Mouse (Mus musculus): ENCODE data around the gene Gnb1. TPM values are rescaled to one million over a fixed set of nuclear protein-coding genes. Genes with fewer than 3 reads are reported as not detected.
A peak's percentile ranks its signal among the peaks of the same experiment; 100 is the strongest.
"Not testable (repeated sequence)": the region's sequence is repeated elsewhere in the genome, so short reads cannot be mapped to it uniquely, and the experiment has no call there.

Gene Gnb1
- polyA plus RNA-seq, 1 experiment from 2014 or later: 287 TPM

- Histone ChIP-seq H3K4me3 (ENCODE audit: inconsistent target) (no peak overlapping the region), H3K36me3 (ENCODE audit: inconsistent target) (no peaks in the 10 kb centered on the region), H3K79me2 (ENCODE audit: inconsistent target) (no peaks in the 10 kb centered on the region), H3K27ac (no peak overlapping the region)
- 89% methylated on average over 7 of the region's 7 CpGs for WGBS (ENCODE audit: missing documents)
Observed at GRCm38 (mm10) chr4:155471406-155471805, 19.8 kb upstream of the Gnb1 start.

DNA sequence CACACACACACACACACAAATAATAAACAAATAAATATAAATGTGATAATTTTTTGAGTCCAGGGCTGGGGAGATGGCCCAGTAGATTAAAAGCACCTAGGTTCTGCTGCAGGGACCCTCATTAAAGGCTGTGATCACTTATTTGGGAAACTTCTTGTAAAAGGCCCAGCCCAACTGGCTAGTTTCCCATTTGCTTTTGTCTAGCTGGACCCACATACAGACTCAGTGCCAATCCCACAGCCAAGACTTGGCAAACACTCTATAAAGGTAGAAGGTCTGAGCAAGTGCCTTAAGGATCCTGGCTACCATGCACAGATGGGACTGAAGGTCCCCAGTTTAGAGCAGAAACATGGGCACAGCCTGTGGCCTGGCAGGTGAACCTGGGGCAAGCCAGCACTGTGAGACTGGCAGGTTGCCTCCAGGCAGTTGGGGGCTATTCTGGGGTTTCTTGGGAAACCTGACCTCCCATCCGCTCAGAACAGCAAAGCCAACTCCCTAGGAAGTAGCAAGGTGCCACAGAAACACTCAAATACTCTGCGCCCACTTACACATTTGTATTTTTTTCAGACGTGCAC, 18.4 kb upstream of the Gnb1 start:
- Histone ChIP-seq H3K36me3 (ENCODE audit: inconsistent target) (no peaks in the 10 kb centered on the region), H3K27ac (no peak overlapping the region), H3K4me3 (ENCODE audit: inconsistent target) (no peak overlapping the region), H3K79me2 (ENCODE audit: inconsistent target) (no peaks in the 10 kb centered on the region)
- 93% methylated on average over 3 of the region's 3 CpGs for WGBS (ENCODE audit: missing documents)

DNA sequence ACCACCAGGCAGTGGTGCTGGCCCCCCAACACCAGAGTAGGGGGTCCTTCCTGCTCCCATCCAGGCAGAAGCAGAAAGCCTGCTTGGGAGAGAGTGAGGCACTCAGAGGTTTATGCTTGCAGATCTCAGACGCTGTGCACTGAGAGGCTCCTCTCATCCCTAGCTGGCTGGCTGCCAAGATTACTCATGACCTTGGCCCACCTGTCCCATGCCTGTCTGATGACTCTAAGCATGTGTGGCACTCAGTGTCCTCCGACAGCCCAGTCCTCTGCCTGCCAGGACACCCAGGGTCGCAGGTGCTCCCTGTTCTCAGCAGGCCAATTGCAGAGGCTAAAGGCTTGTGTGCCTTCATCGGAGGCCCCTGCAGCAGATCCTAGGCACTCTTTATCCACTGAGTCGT, 17.8 kb upstream of the Gnb1 start:
- 81% methylated on average over 5 of the region's 5 CpGs for WGBS (ENCODE audit: missing documents)

DNA sequence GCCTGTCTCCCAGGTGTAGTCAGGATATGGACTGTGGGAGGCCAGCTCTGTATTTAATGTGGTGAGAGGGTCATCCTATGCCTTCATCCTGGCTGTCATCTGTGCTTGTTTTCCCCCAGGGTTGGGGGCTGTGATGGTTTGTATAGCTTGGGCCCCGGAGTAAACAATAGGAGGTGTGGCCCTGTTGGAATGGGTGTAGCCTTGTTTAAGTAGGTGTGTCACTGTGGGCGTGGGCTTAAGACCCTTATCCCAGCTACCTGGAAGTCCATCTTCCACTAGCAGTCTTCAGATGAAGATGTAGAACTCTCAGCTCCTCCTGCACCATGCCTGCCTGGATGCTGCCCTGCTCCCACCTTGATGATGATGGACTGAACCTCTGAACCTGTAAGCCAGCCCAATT, 17.4 kb upstream of the Gnb1 start:
- not testable (repeated sequence) for H3K36me3 ChIP-seq (ENCODE audit: inconsistent target); H3K4me3 ChIP-seq (ENCODE audit: inconsistent target); H3K79me2 ChIP-seq (ENCODE audit: inconsistent target); H3K27ac ChIP-seq
- 73% methylated on average over 2 of the region's 2 CpGs for WGBS (ENCODE audit: missing documents)

More for the DNA sequence above, 17.8 kb upstream of the Gnb1 start:
- Histone ChIP-seq H3K4me3 (ENCODE audit: inconsistent target) (no peak overlapping the region), H3K36me3 (ENCODE audit: inconsistent target) (no peaks in the 10 kb centered on the region), H3K27ac (no peak overlapping the region), H3K79me2 (ENCODE audit: inconsistent target) (no peaks in the 10 kb centered on the region)

GRCm38 (mm10) chr4:155481381-155482124, 9.6 kb upstream of the Gnb1 start:
- 25% methylated on average over 28 of the region's 28 CpGs for WGBS (ENCODE audit: missing documents)
- no peak overlapping the region for H3K27ac ChIP-seq
- H3K4me3 ChIP-seq (ENCODE audit: inconsistent target): no peak overlapping the region; the same call in 1 of the 2 replicates
- no peaks in the 10 kb centered on the region for H3K36me3 ChIP-seq (ENCODE audit: inconsistent target)
- no peaks in the 10 kb centered on the region for H3K79me2 ChIP-seq (ENCODE audit: inconsistent target)

DNA sequence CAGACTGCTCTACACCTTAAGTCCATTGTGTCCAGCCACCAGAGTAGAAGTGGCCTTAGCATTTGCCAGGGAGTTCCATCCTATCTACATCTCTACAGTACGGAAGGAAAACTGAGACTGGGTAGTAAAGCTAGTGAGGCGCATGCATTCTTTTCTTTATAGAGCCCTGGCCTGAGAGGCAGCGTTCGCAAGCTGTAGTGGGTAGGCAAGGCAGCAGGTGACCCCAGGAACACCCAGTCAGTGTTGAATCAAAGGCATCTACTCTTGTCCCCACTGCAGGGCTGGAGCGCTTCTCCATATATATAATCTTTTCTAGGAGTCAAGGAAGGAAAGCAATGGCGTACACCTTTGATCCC, 9.1 kb upstream of the Gnb1 start:
- H3K79me2 ChIP-seq (ENCODE audit: inconsistent target): no peaks in the 10 kb centered on the region
- H3K36me3 ChIP-seq (ENCODE audit: inconsistent target): no peaks in the 10 kb centered on the region
- H3K27ac ChIP-seq: no peak overlapping the region
- WGBS (ENCODE audit: missing documents): 94% methylated on average over 6 of the region's 6 CpGs
- H3K4me3 ChIP-seq (ENCODE audit: inconsistent target): no peak overlapping the region

DNA sequence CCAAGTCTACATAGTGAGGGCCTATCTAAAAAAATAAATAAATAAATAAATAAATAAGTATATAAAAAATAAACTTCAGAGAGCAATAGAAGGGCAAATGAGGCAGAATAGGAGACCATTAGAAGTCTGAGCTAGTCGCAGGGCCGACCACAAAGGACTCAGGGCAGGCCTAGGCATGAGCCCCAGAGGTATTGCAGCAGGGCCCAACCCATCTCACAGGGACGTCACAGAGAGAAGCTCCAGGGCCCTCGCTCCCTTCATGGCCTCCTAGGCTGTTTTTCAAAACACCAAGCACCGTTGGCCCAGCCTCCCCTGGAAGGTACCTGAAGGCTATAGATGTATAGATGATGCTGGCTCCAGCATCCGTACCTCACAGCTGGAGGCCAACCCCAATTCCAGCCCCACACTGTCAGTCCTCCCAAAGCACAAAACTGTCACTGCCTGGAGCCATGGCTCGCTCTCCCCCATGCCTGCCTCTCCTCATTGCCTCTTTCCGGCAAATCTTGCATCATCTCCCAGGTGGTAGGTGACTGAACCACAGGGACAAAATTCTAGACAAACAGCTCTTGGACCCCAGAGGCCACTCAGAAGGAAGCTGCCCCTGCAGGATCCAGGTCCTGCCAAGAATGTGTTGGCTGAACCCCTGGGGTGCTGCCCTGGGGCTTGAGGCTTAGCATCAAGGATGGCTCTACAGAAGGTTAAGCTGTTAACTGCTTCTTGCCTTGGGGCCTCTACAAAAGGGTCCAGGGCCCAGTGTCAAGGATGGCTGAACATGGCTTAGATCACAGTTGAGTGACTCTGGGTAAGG, 8.2 kb upstream of the Gnb1 start:
- 95% methylated on average over 8 of the region's 8 CpGs for WGBS (ENCODE audit: missing documents)
- Histone ChIP-seq H3K79me2 (ENCODE audit: inconsistent target) (no peaks in the 10 kb centered on the region), H3K27ac (no peak overlapping the region), H3K36me3 (ENCODE audit: inconsistent target) (no peaks in the 10 kb centered on the region), H3K4me3 (ENCODE audit: inconsistent target) (no peak overlapping the region)

DNA sequence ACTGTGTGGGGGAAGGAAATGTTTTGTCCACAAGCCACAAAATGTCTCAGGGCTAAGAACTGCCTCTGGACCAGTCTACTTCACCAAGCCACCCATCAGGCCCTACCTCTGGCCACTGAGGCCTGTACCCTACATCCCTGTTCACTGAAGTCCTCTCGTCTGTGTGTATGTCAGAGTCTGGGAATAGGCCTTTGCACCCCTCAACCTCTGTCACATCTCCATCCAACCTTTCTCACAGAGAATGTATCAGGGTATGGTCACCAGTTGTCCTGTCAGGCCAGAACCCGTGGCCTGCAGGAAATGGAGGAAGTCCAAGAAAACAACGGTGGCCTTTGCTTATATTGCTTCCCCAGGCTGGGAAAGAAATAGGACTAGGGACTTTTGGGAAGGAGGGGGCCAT, 5.6 kb upstream of the Gnb1 start:
- no peaks in the 10 kb centered on the region for H3K36me3 ChIP-seq (ENCODE audit: inconsistent target)
- no peak overlapping the region for H3K27ac ChIP-seq
- H3K4me3 ChIP-seq (ENCODE audit: inconsistent target): no peak overlapping the region
- H3K79me2 ChIP-seq (ENCODE audit: inconsistent target): peaks cover 9% of the 10 kb centered on the region; the same call in 1 of the 2 replicates
- WGBS (ENCODE audit: missing documents): 57% methylated on average over 3 of the region's 3 CpGs

DNA sequence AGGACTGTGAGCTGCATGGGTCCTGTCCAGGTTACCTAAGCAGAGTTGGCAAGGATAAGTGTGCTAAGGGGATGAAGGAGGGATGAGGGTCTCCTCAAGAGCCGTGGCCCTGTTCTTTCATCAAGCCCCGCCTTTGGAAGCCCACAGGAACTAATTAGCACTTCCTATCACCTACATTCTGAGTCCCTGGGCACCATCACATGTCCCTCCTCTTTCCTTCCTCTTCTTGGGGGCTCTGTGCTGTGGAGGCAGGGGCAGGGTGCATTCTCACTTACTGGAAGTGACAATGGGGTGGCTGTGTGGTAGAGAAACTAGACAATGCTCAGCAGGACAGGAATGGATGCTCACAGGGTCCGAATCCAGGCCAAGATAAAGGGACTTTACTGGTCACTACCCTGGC, 3.4 kb upstream of the Gnb1 start:
- 5% methylated on average over 3 of the region's 3 CpGs for WGBS (ENCODE audit: missing documents)
- Histone ChIP-seq H3K36me3 (ENCODE audit: inconsistent target) (no peaks in the 10 kb centered on the region), H3K27ac (peak overlapping the region; percentile 93), H3K79me2 (ENCODE audit: inconsistent target) (peaks cover 26% of the 10 kb centered on the region), H3K4me3 (ENCODE audit: inconsistent target) (no peak overlapping the region)

DNA sequence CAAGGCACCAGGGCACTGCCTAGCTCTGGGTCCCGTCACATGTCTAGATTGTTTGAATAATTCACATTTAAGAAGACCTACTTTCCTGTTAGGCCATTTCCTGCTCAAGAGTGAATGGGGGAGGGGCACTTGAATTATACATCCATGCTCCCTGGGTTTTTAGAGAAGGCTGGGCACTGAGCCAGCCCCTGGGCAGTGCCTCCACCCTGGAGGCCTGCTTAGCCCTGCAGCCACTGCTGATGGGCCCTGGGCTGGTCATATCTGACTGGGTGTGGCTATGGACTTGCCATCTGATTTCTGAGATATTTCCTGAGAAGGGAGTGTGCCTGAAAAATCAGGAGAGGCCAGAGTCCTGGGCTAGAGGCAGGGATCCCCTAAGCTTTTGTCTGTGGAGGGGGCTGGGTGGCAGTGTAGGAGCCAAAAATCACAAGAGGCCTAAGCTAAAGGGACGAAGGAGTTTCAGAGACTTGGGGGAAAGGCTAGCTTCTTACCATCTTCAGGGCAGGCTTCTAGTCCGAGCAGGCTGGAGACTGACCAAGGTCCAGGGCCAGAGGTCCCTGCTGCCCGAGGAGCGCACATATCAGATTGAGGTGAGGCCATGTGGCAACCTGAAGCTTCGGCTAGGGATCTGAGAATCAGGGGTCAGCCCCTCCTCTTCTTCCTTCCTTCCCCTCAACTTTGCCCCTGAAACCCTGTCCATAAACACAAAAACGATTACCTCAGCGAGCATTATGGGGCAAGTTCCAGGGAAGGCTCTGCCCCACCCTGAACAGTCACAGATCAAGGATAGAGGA, 2.7 kb upstream of the Gnb1 start:
- Histone ChIP-seq H3K36me3 (ENCODE audit: inconsistent target) (no peaks in the 10 kb centered on the region), H3K27ac (peak overlapping the region; percentile 93), H3K4me3 (ENCODE audit: inconsistent target) (no peak overlapping the region), H3K79me2 (ENCODE audit: inconsistent target) (peaks cover 33% of the 10 kb centered on the region)
- 41% methylated on average over 8 of the region's 8 CpGs for WGBS (ENCODE audit: missing documents)

DNA sequence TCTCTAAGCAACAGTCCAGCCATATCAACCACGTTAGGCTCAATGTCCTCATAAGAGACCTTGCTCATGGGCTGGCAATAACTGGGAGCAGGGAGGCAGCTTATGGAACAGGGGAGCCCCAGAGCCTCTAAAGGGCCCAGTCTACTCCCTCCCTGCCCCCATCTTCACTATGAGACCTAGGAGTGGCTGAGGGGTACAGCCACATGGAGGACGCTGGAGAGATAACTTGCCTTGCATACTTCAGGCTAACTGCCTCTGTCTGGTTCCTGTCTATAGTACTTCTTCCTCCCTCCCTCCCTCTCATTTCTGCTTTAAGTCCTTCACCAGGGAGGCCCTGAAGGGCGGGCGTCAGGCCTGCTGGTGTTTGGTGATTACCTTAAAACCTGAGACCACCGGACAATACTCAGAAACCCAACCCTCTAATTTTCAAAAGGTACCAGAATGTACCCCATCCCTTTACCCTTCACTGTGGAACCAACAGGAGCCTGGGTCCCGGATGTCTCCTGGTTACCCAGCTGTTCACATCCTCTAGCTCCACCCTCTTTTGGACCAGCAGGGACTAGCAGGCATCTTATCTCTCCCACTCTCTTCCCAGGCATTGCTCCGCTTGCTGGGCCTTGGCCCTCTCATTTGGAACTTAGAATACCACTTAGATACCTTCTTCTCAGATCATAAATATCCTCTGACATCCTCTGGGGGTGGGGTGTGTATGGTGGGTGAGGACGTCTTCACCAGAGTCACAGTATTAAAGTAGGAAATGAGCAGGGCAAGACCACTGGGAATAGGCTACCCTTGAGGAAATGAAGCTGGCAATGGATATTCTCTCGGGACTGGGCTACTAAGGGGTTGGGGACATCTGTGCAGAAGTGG, 1.8 kb upstream of the Gnb1 start:
- WGBS (ENCODE audit: missing documents): 75% methylated on average over 9 of the region's 9 CpGs
- Histone ChIP-seq H3K4me3 (ENCODE audit: inconsistent target) (no peak overlapping the region), H3K79me2 (ENCODE audit: inconsistent target) (peaks cover 42% of the 10 kb centered on the region), H3K27ac (peak overlapping the region; percentile 93), H3K36me3 (ENCODE audit: inconsistent target) (no peaks in the 10 kb centered on the region)

GRCm38 (mm10) chr4:155490456-155490855, 705 bp upstream of the Gnb1 start:
- no peaks in the 10 kb centered on the region for H3K36me3 ChIP-seq (ENCODE audit: inconsistent target)
- peak overlapping the region; percentile 43 for H3K4me3 ChIP-seq (ENCODE audit: inconsistent target)
- peak overlapping the region; percentile 93 for H3K27ac ChIP-seq
- peaks cover 53% of the 10 kb centered on the region for H3K79me2 ChIP-seq (ENCODE audit: inconsistent target)
- WGBS (ENCODE audit: missing documents): 6% methylated on average over 5 of the region's 5 CpGs

DNA sequence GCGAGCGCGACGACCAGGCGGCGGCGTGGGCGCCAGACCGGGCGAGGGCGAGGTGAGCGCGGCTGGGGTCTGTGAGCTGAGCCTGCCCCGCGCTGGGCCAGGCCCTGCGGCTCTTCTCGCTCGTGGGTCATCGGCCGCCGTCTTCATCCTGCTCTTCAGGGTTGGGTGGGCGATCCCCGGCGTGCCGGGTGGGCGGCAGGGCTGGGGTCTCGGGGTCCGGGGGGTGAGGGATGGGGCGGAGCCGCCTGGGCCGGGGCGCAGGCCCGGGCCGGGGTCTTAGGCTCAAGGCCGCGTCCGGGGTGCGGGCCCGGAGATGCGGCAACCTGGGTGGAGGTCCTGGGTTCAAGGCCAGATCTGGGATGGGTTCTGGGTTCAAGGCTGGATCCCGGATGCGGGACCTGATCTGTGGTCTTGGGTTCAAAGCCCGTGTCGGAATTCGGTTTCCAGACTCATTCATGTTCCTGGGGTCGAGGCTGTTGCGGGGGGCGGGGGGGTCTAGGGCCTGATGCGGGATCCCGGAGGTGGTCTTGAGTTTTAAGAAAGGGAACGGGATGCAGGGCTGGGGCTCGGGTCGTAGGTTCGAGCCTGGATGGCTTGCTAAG, 469 bp downstream of the Gnb1 start:
- WGBS (ENCODE audit: missing documents): 1% methylated on average over 50 of the region's 54 CpGs
- Histone ChIP-seq H3K27ac (peak overlapping the region; percentile 73), H3K4me3 (ENCODE audit: inconsistent target) (peak overlapping the region; percentile 77), H3K79me2 (ENCODE audit: inconsistent target) (peaks cover 65% of the 10 kb centered on the region), H3K36me3 (ENCODE audit: inconsistent target) (no peaks in the 10 kb centered on the region)

Measured in macrophage (primary cell).